Mouse (Mus musculus) stomach, postnatal 0 days (tissue): Measurements from ENCODE around the gene Supt4a.

ENCODE experiments used
- CTCF ChIP-seq: IDR thresholded peaks from 2 replicates; pipeline ENCODE4 v1.5.1; 2016; ENCODE audit warnings: antibody characterized with exemption, low read depth, mild to moderate bottlenecking, moderate library complexity
- EP300 ChIP-seq: optimal IDR thresholded peaks from 2 replicates; pipeline ENCODE3; 2016; ENCODE audit warnings: antibody characterized with exemption

DNA sequence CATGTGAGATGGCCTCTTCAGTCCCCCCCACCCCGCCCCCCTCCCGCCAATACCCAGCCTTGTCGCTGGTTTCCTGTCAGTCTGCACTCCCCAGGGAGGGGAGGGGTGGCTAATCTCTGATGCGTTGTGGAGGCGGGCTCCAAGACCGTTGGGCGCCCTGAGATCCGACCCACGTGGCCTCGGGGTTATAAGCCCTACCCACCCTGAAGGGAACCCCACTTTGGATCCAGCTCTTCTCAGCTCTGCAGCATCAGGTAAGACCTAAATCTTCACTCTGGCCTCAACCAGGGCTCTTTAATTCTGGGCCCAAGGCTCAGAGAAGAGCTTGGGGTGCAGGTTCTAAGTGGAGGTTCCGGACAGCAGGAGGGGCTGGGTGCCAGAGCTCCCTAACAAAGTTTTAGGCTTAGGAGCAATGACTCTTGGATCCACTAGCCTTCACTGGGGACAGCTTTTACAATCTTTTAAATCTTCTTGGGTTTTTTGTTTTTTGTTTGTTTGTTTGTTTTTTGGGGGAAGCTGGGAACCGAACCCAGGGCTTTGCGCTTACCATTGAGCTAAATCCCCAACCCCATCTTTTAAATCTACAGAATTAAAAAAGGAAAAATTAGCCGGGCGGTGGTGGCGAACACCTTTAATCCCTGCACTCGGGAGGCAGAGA lies 18.1 kb downstream of the Supt4a start:
- TF ChIP-seq CTCF = no peak
- TF ChIP-seq EP300 = no peak
